Mouse (Mus musculus) kidney, adult 2 months (tissue): Measurements from ENCODE around the gene Jade1.

Experiments
- CTCF ChIP-seq: fragments of 200-500 bp; conservative IDR thresholded peaks from 2 replicates; pipeline ENCODE4 v1.5.1; 2011; ENCODE audit warnings: low read depth, mild to moderate bottlenecking, control low read depth, low read length, moderate library complexity, mixed read lengths; ENCODE audit not compliant: insufficient read depth, insufficient read length
- POLR2A ChIP-seq: fragments of 200-500 bp; IDR thresholded peaks from one replicate; pipeline ENCODE4 v1.6.1; 2011; ENCODE audit warnings: low read depth, low read length, control low read depth

DNA sequence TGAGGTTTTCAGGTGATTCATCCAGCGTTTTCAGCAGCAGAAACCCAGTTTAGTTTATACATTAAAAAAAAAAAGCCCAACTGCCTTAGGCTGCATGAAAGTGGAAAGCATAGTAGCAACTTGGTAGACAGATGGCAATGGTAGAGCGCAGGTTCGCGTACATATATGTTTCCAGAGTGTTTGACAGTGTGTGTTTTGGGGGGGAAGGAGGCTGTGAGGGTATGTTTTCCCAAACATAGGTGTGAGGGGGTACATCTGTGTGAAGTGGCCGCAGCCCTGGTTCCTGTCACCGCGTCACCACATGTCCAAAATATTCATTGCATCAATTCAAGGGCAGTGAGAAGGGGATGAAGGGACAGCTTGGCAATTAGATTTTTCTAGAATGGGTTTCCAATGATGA is 8.5 kb downstream of the Jade1 start:
- no peak for TF ChIP-seq POLR2A
- no peak for TF ChIP-seq CTCF
